Mouse (Mus musculus): ENCODE results near the gene Trap1a. TPM values are rescaled to one million over a fixed set of nuclear protein-coding genes. Genes with fewer than 3 reads are reported as not detected.

Trap1a gene
- polyA plus RNA-seq, 1 experiment from 2014 or later, result 0.52 TPM

Other genes starting within 250 kb of the Trap1a start
- 0.20 TPM in 1 of 2 replicates, not detected in the other for gene Serpina7, start 248.4 kb upstream of the Trap1a start, polyA plus RNA-seq (2014; fragmentation: Nextera tagmentation; extraction: Ambion mirVana)
- not detected in 2 replicates for gene 4930513O06Rik, start 247.4 kb upstream of the Trap1a start, polyA plus RNA-seq (2014; fragmentation: Nextera tagmentation; extraction: Ambion mirVana)
- gene 4933428M09Rik, start 154.5 kb upstream of the Trap1a start, polyA plus RNA-seq (2014; fragmentation: Nextera tagmentation; extraction: Ambion mirVana), result not detected in 2 replicates
- 17.7 and 23.0 TPM in 2 replicates for gene Mum1l1, start 123.6 kb upstream of the Trap1a start, polyA plus RNA-seq (2014; fragmentation: Nextera tagmentation; extraction: Ambion mirVana)
- 3.3 and 3.5 TPM in 2 replicates for gene D330045A20Rik, start 146.7 kb downstream of the Trap1a start, polyA plus RNA-seq (2014; fragmentation: Nextera tagmentation; extraction: Ambion mirVana)
- 1.9 and 2.7 TPM in 2 replicates for gene Rnf128, start 229.6 kb downstream of the Trap1a start, polyA plus RNA-seq (2014; fragmentation: Nextera tagmentation; extraction: Ambion mirVana)